Mouse (Mus musculus) forebrain, embryonic 16.5 days (tissue): ENCODE measurements around the gene Ptprn. TPM values are rescaled to one million over a fixed set of nuclear protein-coding genes. Genes with fewer than 3 reads are reported as not detected.

ENCODE experiments used
- ATAC-seq: fragments of 200-750 bp; cut with Nextera tagmentation; 2 replicates; pipeline ENCODE4 v1.8.0; 2017; ENCODE audit warnings: mild to moderate bottlenecking, moderate library complexity
- H3K27ac ChIP-seq: fragments of 300-500 bp; sonication (generic); 2 replicates; pipeline ENCODE4 v1.5.1; 2014; ENCODE audit warnings: low read length, control low read depth
- H3K27me3 ChIP-seq: fragments of 300-500 bp; sonication (generic); replicated peaks from 2 replicates; pipeline ENCODE4 v1.6.1; 2014; ENCODE audit warnings: low read length; ENCODE audit not compliant: control insufficient read depth, insufficient read depth
- H3K36me3 ChIP-seq: fragments of 300-500 bp; sonication (generic); 2 replicates; pipeline ENCODE4 v1.6.1; 2014; ENCODE audit not compliant: control insufficient read depth, insufficient read depth
- H3K4me1 ChIP-seq: fragments of 300-500 bp; sonication (generic); replicated peaks from 2 replicates; pipeline ENCODE4 v1.6.1; 2014; ENCODE audit warnings: low read length; ENCODE audit not compliant: control insufficient read depth, insufficient read depth
- H3K4me2 ChIP-seq: fragments of 300-500 bp; sonication (generic); 2 replicates; pipeline ENCODE4 v1.6.1; 2014; ENCODE audit warnings: mild to moderate bottlenecking, low read length, control low read depth
- H3K4me3 ChIP-seq: fragments of 300-500 bp; sonication (generic); replicated peaks from 2 replicates; pipeline ENCODE4 v1.5.1; 2014; ENCODE audit warnings: mild to moderate bottlenecking, low read length, control low read depth
- H3K9ac ChIP-seq: fragments of 300-500 bp; sonication (generic); replicated peaks from 2 replicates; pipeline ENCODE4 v1.6.1; 2014; ENCODE audit warnings: low read depth, low read length, control low read depth
- H3K9me3 ChIP-seq: fragments of 300-500 bp; sonication (generic); 2 replicates; pipeline ENCODE4 v1.6.1; 2016; ENCODE audit warnings: low read length; ENCODE audit not compliant: control insufficient read depth
- WGBS: fragments of 180-500 bp; shearing (Covaris S2); extraction: QIAGEN DNeasy Blood & Tissue Kit; methylation state at CpG from one replicate; pipeline ENCODE4 v1.1.7; 2014; 5-methylcytosine and 5-hydroxymethylcytosine counted together
- polyA plus RNA-seq: library from polyadenylated mRNA; unstranded; fragments of >200 nt; fragmentation: Nextera tagmentation; extraction: Ambion mirVana; gene quantifications from 2 replicates; pipeline ENCODE4 v1.2.1, GENCODE M21; 2015

The Ptprn gene
- polyA plus RNA-seq, 1 experiment from 2014 or later, result 10.7 TPM

- peak overlapping the region; percentile 45; the same call in 1 of the 2 replicates for H3K27ac ChIP-seq
These were observed 25.1 kb upstream of the Ptprn start for GRCm38 (mm10) chr1:75289376-75289775.

GRCm38 (mm10) chr1:75284911-75285310 is 20.6 kb upstream of the Ptprn start:
- H3K9ac ChIP-seq, result no peak overlapping the region
- ATAC-seq, result no peak
- H3K27me3 ChIP-seq, result no peaks in the 10 kb centered on the region; the same call in 1 of the 2 replicates
- H3K4me2 ChIP-seq, result no peak overlapping the region
- H3K9me3 ChIP-seq, result 0 out of 2 replicates have a peak, but pooled peaks cover 2% of the 10 kb centered on the region
- H3K4me1 ChIP-seq, result peaks cover 14% of the 10 kb centered on the region
- no peak overlapping the region for H3K4me3 ChIP-seq
- WGBS, result 82% methylated on average over 7 of the region's 7 CpGs
- H3K27ac ChIP-seq, result no peak overlapping the region
- no peaks in the 10 kb centered on the region for H3K36me3 ChIP-seq

More at GRCm38 (mm10) chr1:75289376-75289775, 25.1 kb upstream of the Ptprn start:
- H3K4me3 ChIP-seq, result no peak overlapping the region
- ATAC-seq, result peak; percentile 93
- no peak overlapping the region for H3K4me2 ChIP-seq
- 3% methylated on average over 7 of the region's 7 CpGs for WGBS
- H3K27me3 ChIP-seq, result no peaks in the 10 kb centered on the region
- H3K36me3 ChIP-seq, result no peaks in the 10 kb centered on the region
- no peak overlapping the region for H3K9ac ChIP-seq
- H3K4me1 ChIP-seq, result peaks cover 17% of the 10 kb centered on the region
- H3K9me3 ChIP-seq, result no peaks in the 10 kb centered on the region

GRCm38 (mm10) chr1:75283017-75283416 is 18.7 kb upstream of the Ptprn start:
- no peak overlapping the region for H3K27ac ChIP-seq
- peak; percentile 52; the same call in 1 of the 2 replicates for ATAC-seq
- peaks cover 5% of the 10 kb centered on the region for H3K27me3 ChIP-seq
- H3K4me1 ChIP-seq, result peaks cover 6% of the 10 kb centered on the region; the same call in 1 of the 2 replicates
- no peak overlapping the region for H3K9ac ChIP-seq
- H3K4me2 ChIP-seq, result no peak overlapping the region
- H3K4me3 ChIP-seq, result no peak overlapping the region
- 76% methylated on average over 5 of the region's 5 CpGs for WGBS
- 0 out of 2 replicates have a peak, but pooled peaks cover 2% of the 10 kb centered on the region for H3K9me3 ChIP-seq
- H3K36me3 ChIP-seq, result no peaks in the 10 kb centered on the region

- ATAC-seq, result no peak
- Histone ChIP-seq H3K9ac (peak within 1 kb of the TSS; percentile 35), H3K27ac (no peak within 1 kb of the TSS), H3K36me3 (no peaks in the 10 kb centered on the region), H3K27me3 (peaks cover 23% of the 10 kb centered on the region), H3K4me1 (peaks cover 5% of the 10 kb centered on the region), H3K9me3 (0 out of 2 replicates have a peak, but pooled peaks cover 2% of the 10 kb centered on the region), H3K4me2 (peak within 1 kb of the TSS; percentile 45), H3K4me3 (peak within 1 kb of the TSS; percentile 38)
- WGBS, result 3% methylated on average over 13 of the region's 13 CpGs
These were observed 13.9 kb upstream of the Ptprn start, which contains the start of gene Resp18 for GRCm38 (mm10) chr1:75278228-75278627. TSS of gene Resp18 (minus strand) at chr1:75278415.

- H3K36me3 ChIP-seq, result no peaks in the 10 kb centered on the region
- H3K4me3 ChIP-seq, result peak overlapping the region; percentile 38
- 3% methylated on average over 23 of the region's 23 CpGs for WGBS
- no peak overlapping the region for H3K27ac ChIP-seq
- H3K4me2 ChIP-seq, result peak overlapping the region; percentile 45
- ATAC-seq, result no peak
- H3K27me3 ChIP-seq, result peaks cover 23% of the 10 kb centered on the region
- peaks cover 5% of the 10 kb centered on the region for H3K4me1 ChIP-seq
- H3K9ac ChIP-seq, result peak overlapping the region; percentile 35
- H3K9me3 ChIP-seq, result 0 out of 2 replicates have a peak, but pooled peaks cover 2% of the 10 kb centered on the region
These were observed 13.2 kb upstream of the Ptprn start for GRCm38 (mm10) chr1:75277195-75278188.

GRCm38 (mm10) chr1:75262969-75263951 is 1.0 kb downstream of the Ptprn start:
- H3K4me1 ChIP-seq, result peaks cover 12% of the 10 kb centered on the region
- WGBS, result under 1% methylated on average over 38 of the region's 40 CpGs
- peak; percentile 65 for ATAC-seq
- H3K4me2 ChIP-seq, result peak overlapping the region; percentile 68
- no peaks in the 10 kb centered on the region for H3K36me3 ChIP-seq
- peak overlapping the region; percentile 51 for H3K4me3 ChIP-seq
- peaks cover 41% of the 10 kb centered on the region for H3K27me3 ChIP-seq
- H3K9me3 ChIP-seq, result no peaks in the 10 kb centered on the region
- H3K27ac ChIP-seq, result no peak overlapping the region
- H3K9ac ChIP-seq, result peak overlapping the region; percentile 52

- H3K4me1 ChIP-seq, result peaks cover 12% of the 10 kb centered on the region
- H3K36me3 ChIP-seq, result no peaks in the 10 kb centered on the region
- H3K27me3 ChIP-seq, result peaks cover 40% of the 10 kb centered on the region
- H3K27ac ChIP-seq, result no peak overlapping the region
- no peak overlapping the region for H3K4me3 ChIP-seq
- no peak overlapping the region for H3K4me2 ChIP-seq
- H3K9ac ChIP-seq, result no peak overlapping the region
- H3K9me3 ChIP-seq, result no peaks in the 10 kb centered on the region
- no peak for ATAC-seq
These were observed 3.0 kb downstream of the Ptprn start for GRCm38 (mm10) chr1:75261278-75261677.

- Histone ChIP-seq H3K9me3 (no peaks in the 10 kb centered on the region), H3K9ac (no peak overlapping the region), H3K4me3 (no peak overlapping the region), H3K36me3 (no peaks in the 10 kb centered on the region), H3K27ac (no peak overlapping the region), H3K4me2 (no peak overlapping the region), H3K4me1 (peaks cover 16% of the 10 kb centered on the region), H3K27me3 (no peaks in the 10 kb centered on the region; the same call in 1 of the 2 replicates)
- no peak for ATAC-seq
- WGBS, result 73% methylated on average over 10 of the region's 10 CpGs
These were observed 8.7 kb downstream of the Ptprn start for GRCm38 (mm10) chr1:75255516-75256046.
